Mouse (Mus musculus) adrenal gland, postnatal 25 days (tissue): ENCODE measurements at regions not wholly inside any gene's neighbourhood (a gene's known extent, or its start where the extent isn't known, plus 50 kb on each side); places are given as distances from the start of the nearest gene placed in this dataset.
"Not testable (repeated sequence)": the region's sequence is repeated elsewhere in the genome, so short reads cannot be mapped to it uniquely, and the experiment has no call there.

Experiments
- DNase-seq: peaks from one replicate; pipeline ENCODE4 v3.0.0; 2021; ENCODE audit warnings: mixed read lengths

- DNase-seq = no peak
Measured at GRCm38 (mm10) chr3:157371509-157371908, 162.5 kb upstream of the Zranb2 start.

- no peak for DNase-seq
Measured at GRCm38 (mm10) chr3:157373333-157373732, 160.6 kb upstream of the Zranb2 start.

- DNase-seq = no peak
Measured at GRCm38 (mm10) chr3:157374178-157374577, 159.8 kb upstream of the Zranb2 start.

GRCm38 (mm10) chr3:157377531-157377930 lies 156.4 kb upstream of the Zranb2 start:
- no peak for DNase-seq

GRCm38 (mm10) chr3:157378127-157378526 lies 155.8 kb upstream of the Zranb2 start:
- DNase-seq = no peak

- DNase-seq = no peak
Measured at GRCm38 (mm10) chr3:157391835-157392234, 142.1 kb upstream of the Zranb2 start.

- DNase-seq = no peak
Measured at GRCm38 (mm10) chr3:157393903-157394302, 140.1 kb upstream of the Zranb2 start.

GRCm38 (mm10) chr3:157399909-157400308 lies 134.1 kb upstream of the Zranb2 start:
- DNase-seq = no peak

GRCm38 (mm10) chr3:157404054-157404453 lies 129.9 kb upstream of the Zranb2 start:
- no peak for DNase-seq

GRCm38 (mm10) chr3:157423447-157423846 lies 110.5 kb upstream of the Zranb2 start:
- DNase-seq = not testable (repeated sequence)

- no peak for DNase-seq
Measured at GRCm38 (mm10) chr3:157426720-157427119, 107.2 kb upstream of the Zranb2 start.

- peak; percentile 3 for DNase-seq
Measured at GRCm38 (mm10) chr3:157449794-157450193, 84.2 kb upstream of the Zranb2 start.

GRCm38 (mm10) chr3:157471600-157471999 lies 62.4 kb upstream of the Zranb2 start:
- no peak for DNase-seq

- DNase-seq = no peak
Measured at GRCm38 (mm10) chr3:157472674-157473073, 61.3 kb upstream of the Zranb2 start.

- no peak for DNase-seq
Measured at GRCm38 (mm10) chr3:157477731-157478130, 56.2 kb upstream of the Zranb2 start.
